Mouse (Mus musculus): ENCODE results near the gene Serinc2.

DNA sequence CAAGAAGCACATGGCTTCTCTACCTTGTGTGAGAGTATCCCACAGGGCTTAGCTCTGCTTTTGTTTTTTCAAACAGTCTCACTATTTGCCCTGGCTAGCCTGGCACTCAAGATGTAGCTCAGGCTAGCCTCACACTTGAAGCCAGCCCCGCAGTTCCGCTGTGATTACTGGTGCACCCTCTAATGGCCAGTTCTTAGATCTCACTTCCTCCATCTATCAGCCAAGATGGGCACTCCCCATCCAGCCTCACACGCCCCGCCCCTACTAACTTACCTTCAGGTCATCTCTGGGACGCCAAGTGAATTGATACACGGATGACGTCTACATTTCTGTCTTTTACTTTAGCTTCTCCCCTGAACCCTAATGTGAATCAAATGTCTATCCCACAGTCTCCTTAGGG is 40.6 kb upstream of the Serinc2 start:
- TF ChIP-seq CTCF (IDR thresholded peaks at IDR 0.05; ENCODE audit: borderline replicate concordance, control insufficient read depth, extremely low read depth, insufficient read depth, low read length, poor library complexity), result no peak
- TF ChIP-seq POLR2A (IDR thresholded peaks at IDR 0.05; ENCODE audit: control insufficient read depth, extremely low read depth, insufficient read depth, low read length, poor library complexity), result no peak

All from thymus, adult 2 months (tissue).